24 mouse cellular contexts compared by ENCODE assay signal in genomic region chr8:89993743-89994142, GRCm38 (mm10).
DNase-seq lines count a peak whose midpoint lies in the region; ATAC-seq and TF ChIP-seq lines count a peak whose summit lies in the region.
"Had no signal": no experiment of that assay in that cellular context is flagged by ENCODE, and none has a peak within 500 bp of the region (broad histone marks: within the 10 kb centered on the region; RNA-seq: fewer than 3 reads in every experiment).

No protein-coding gene starts in this region.

- H3K4me3 ChIP-seq in heart, embryonic 12.5 days, result no peak overlapping the region
- H3K4me3 ChIP-seq in left cerebral cortex, adult 2 months, result no peak overlapping the region
- H3K4me3 ChIP-seq: embryonic facial prominence, embryonic 13.5 days; forebrain, embryonic 15.5 days; layer of hippocampus, adult 2 months; limb, embryonic 10.5 days; megakaryocyte, embryonic 14.5 days; myocyte; neural tube, embryonic 15.5 days had no signal

- no peak for TF ChIP-seq CTCF in left cerebral cortex, adult 2 months (IDR thresholded peaks at IDR 0.05)

- H3K27ac ChIP-seq in heart, embryonic 12.5 days (ENCODE audit: poor library complexity, severe bottlenecking), result peak overlapping the region; percentile 89
- H3K27ac ChIP-seq in left cerebral cortex, adult 2 months, result no peak overlapping the region
- H3K27ac ChIP-seq: embryonic facial prominence, embryonic 13.5 days; forebrain, embryonic 15.5 days; hindbrain, embryonic 14.5 days; layer of hippocampus, adult 2 months; limb, embryonic 10.5 days; neural tube, embryonic 15.5 days had no signal

- peak; percentile 84 for ATAC-seq in heart, embryonic 12.5 days (ENCODE audit: insufficient number of reproducible peaks, low FRiP score)
- ATAC-seq: forebrain, embryonic 15.5 days; liver, postnatal 0 days; Patski had no signal

- peak; percentile 46 for DNase-seq in brain, adult 2 months (ENCODE audit: low read depth, low spot score)
- DNase-seq in heart, adult 11 months, result peak; percentile 96
- peak; percentile 62 to 67 for DNase-seq in heart, postnatal 14 days
- DNase-seq in embryo, embryonic 10 days (ENCODE audit: low spot score), result no peak
- DNase-seq in left cerebral cortex, adult 2 months (ENCODE audit: extremely low spot score in 1 of 2, low spot score in 2 of 2), result no peak
- DNase-seq in thymus, postnatal 36 days, result no peak
- DNase-seq: adrenal gland, postnatal 25 days; cerebellum, adult 9-11 months; kidney, adult 8-10 months; kidney, postnatal 14 days; liver, postnatal 0 days; lung, postnatal 10 days; midbrain, embryonic 14.5 days; right cerebral cortex, postnatal 4 days had no signal

- H3K9me3 ChIP-seq in heart, embryonic 12.5 days (replicated peaks), result no peaks in the 10 kb centered on the region
- H3K9me3 ChIP-seq: embryonic facial prominence, embryonic 13.5 days; forebrain, embryonic 15.5 days; limb, embryonic 10.5 days; megakaryocyte, embryonic 14.5 days; neural tube, embryonic 15.5 days had no signal

- no peaks in the 10 kb centered on the region for H3K27me3 ChIP-seq in heart, embryonic 12.5 days (replicated peaks)
- H3K27me3 ChIP-seq: forebrain, embryonic 15.5 days; megakaryocyte, embryonic 14.5 days; neural tube, embryonic 15.5 days had no signal

- intact Hi-C loops in heart, postnatal 14 days (cut with DNase I), result no loop called here
- intact Hi-C loops in left cerebral cortex, adult 2 months (cut with DNase I), result no loop called here

- no peak overlapping the region for H3K4me2 ChIP-seq in heart, embryonic 12.5 days
- H3K4me2 ChIP-seq: embryonic facial prominence, embryonic 13.5 days; forebrain, embryonic 15.5 days; hindbrain, embryonic 14.5 days; neural tube, embryonic 15.5 days had no signal

- no peak overlapping the region for H3K9ac ChIP-seq in heart, embryonic 12.5 days
- H3K9ac ChIP-seq: embryonic facial prominence, embryonic 13.5 days; forebrain, embryonic 15.5 days; hindbrain, embryonic 14.5 days; liver, postnatal 0 days; neural tube, embryonic 15.5 days had no signal

- 21% methylated on average over 4 of the region's 4 CpGs for WGBS in heart, embryonic 12.5 days

- H3K4me1 ChIP-seq in heart, embryonic 12.5 days (replicated peaks), result peaks cover 11% of the 10 kb centered on the region; the same call in 1 of the 2 replicates
- H3K4me1 ChIP-seq: embryonic facial prominence, embryonic 13.5 days; forebrain, embryonic 15.5 days; limb, embryonic 10.5 days; megakaryocyte, embryonic 14.5 days; neural tube, embryonic 15.5 days had no signal

- no peaks in the 10 kb centered on the region for H3K36me3 ChIP-seq in heart, embryonic 12.5 days
- H3K36me3 ChIP-seq: embryonic facial prominence, embryonic 13.5 days; forebrain, embryonic 15.5 days; limb, embryonic 10.5 days; neural tube, embryonic 15.5 days had no signal

Comparison
In these comparisons a context has a peak if more than half of its experiments do, and no peak if none do; other contexts are left out.
1. DNase-seq: peak in brain, adult 2 months (single experiment), heart, adult 11 months (single experiment) and heart, postnatal 14 days (2 of 2); none in embryo, embryonic 10 days (single experiment), left cerebral cortex, adult 2 months (0 of 2) and thymus, postnatal 36 days (0 of 2).